Mouse (Mus musculus) kidney, adult 2 months (tissue): Measurements from ENCODE around the gene Nip7. TPM values are rescaled to one million over a fixed set of nuclear protein-coding genes. Genes with fewer than 3 reads are reported as not detected.

Experiments
- DNase-seq: peaks from one replicate; pipeline ENCODE4 v3.0.0; 2021
- H3K27ac ChIP-seq: fragments of 200-500 bp; 2 replicates; pipeline ENCODE4 v1.5.1; 2012; ENCODE audit warnings: low read depth, low read length, control low read depth, inconsistent platforms; ENCODE audit not compliant: insufficient read depth
- H3K27me3 ChIP-seq: fragments of 200-500 bp; replicated peaks from 2 replicates; pipeline ENCODE4 v1.6.1; 2012; ENCODE audit warnings: mild to moderate bottlenecking, moderate library complexity, low read length, inconsistent platforms; ENCODE audit not compliant: control insufficient read depth, insufficient read depth
- H3K36me3 ChIP-seq: fragments of 200-500 bp; 2 replicates; pipeline ENCODE4 v1.6.1; 2012; ENCODE audit warnings: mild to moderate bottlenecking, moderate library complexity, low read length, inconsistent platforms; ENCODE audit not compliant: control insufficient read depth, insufficient read depth
- H3K4me1 ChIP-seq: fragments of 200-500 bp; 2 replicates; pipeline ENCODE4 v1.6.1; 2011; ENCODE audit warnings: low read length; ENCODE audit not compliant: control insufficient read depth, insufficient read depth
- H3K4me3 ChIP-seq: fragments of 200-500 bp; 2 replicates; pipeline ENCODE4 v1.5.1; 2011; ENCODE audit warnings: mild to moderate bottlenecking, low read depth, low read length, control low read depth; ENCODE audit not compliant: insufficient read depth
- CTCF ChIP-seq: fragments of 200-500 bp; conservative IDR thresholded peaks from 2 replicates; pipeline ENCODE4 v1.5.1; 2011; ENCODE audit warnings: low read depth, mild to moderate bottlenecking, control low read depth, low read length, moderate library complexity, mixed read lengths; ENCODE audit not compliant: insufficient read depth, insufficient read length
- POLR2A ChIP-seq: fragments of 200-500 bp; IDR thresholded peaks from one replicate; pipeline ENCODE4 v1.6.1; 2011; ENCODE audit warnings: low read depth, low read length, control low read depth
- WGBS: fragments of 180-500 bp; shearing (Covaris S2); methylation state at CpG from one replicate; pipeline ENCODE4 v1.1.7; 2018; 5-methylcytosine and 5-hydroxymethylcytosine counted together
- polyA plus RNA-seq: library from polyadenylated mRNA; depleted of rRNA; stranded (reverse); fragments of >200 nt; gene quantifications from 2 replicates; pipeline ENCODE4 v1.2.3, GENCODE M21; 2012

The Nip7 gene
- polyA plus RNA-seq, 1 experiment = 54.3 TPM

- WGBS = 42% methylated on average over 17 of the region's 17 CpGs
- Histone ChIP-seq H3K27me3 (no peaks in the 10 kb centered on the region), H3K4me3 (no peak within 1 kb of the TSS), H3K36me3 (no peaks in the 10 kb centered on the region), H3K27ac (peak within 1 kb of the TSS; percentile 18), H3K4me1 (peaks cover 6% of the 10 kb centered on the region; the same call in 1 of the 2 replicates)
- DNase-seq = peak; percentile 93
- TF ChIP-seq POLR2A (no peak), CTCF (no peak)
These were observed 9.1 kb downstream of the Nip7 start, which contains the start of gene Tmed6 for GRCm38 (mm10) chr8:107065511-107066496. Gene Tmed6 (minus strand): TSS chr8:107065644.

GRCm38 (mm10) chr8:107073706-107074105, 17.0 kb downstream of the Nip7 start:
- Histone ChIP-seq H3K36me3 (peaks cover 2% of the 10 kb centered on the region; the same call in 1 of the 2 replicates), H3K4me1 (no peaks in the 10 kb centered on the region), H3K4me3 (no peak overlapping the region), H3K27ac (no peak overlapping the region), H3K27me3 (no peaks in the 10 kb centered on the region)
- TF ChIP-seq POLR2A (no peak), CTCF (no peak)
- 81% methylated on average over 4 of the region's 4 CpGs for WGBS
- DNase-seq = no peak

- Histone ChIP-seq H3K27ac (no peak overlapping the region), H3K27me3 (no peaks in the 10 kb centered on the region), H3K4me1 (no peaks in the 10 kb centered on the region), H3K4me3 (no peak overlapping the region), H3K36me3 (peaks cover 2% of the 10 kb centered on the region; the same call in 1 of the 2 replicates)
- no peak for TF ChIP-seq POLR2A
- no peak for TF ChIP-seq CTCF
- no peak for DNase-seq
- WGBS = 84% methylated on average over 1 of the region's 1 CpGs
These were observed 17.5 kb downstream of the Nip7 start for GRCm38 (mm10) chr8:107074128-107074527.

- Histone ChIP-seq H3K36me3 (peaks cover 4% of the 10 kb centered on the region), H3K27ac (no peak overlapping the region), H3K4me3 (no peak overlapping the region), H3K4me1 (no peaks in the 10 kb centered on the region), H3K27me3 (no peaks in the 10 kb centered on the region)
- 87% methylated on average over 7 of the region's 7 CpGs for WGBS
- no peak for DNase-seq
- TF ChIP-seq CTCF (no peak), POLR2A (no peak)
These were observed 19.7 kb downstream of the Nip7 start for GRCm38 (mm10) chr8:107076239-107076888.

- Histone ChIP-seq H3K27ac (no peak overlapping the region), H3K4me1 (no peaks in the 10 kb centered on the region), H3K27me3 (no peaks in the 10 kb centered on the region), H3K4me3 (no peak overlapping the region), H3K36me3 (peaks cover 2% of the 10 kb centered on the region)
- no peak for DNase-seq
- 98% methylated on average over 17 of the region's 17 CpGs for WGBS
- TF ChIP-seq POLR2A (no peak), CTCF (peak; percentile 32; the same call in 1 of the 2 replicates)
These were observed 28.7 kb downstream of the Nip7 start for GRCm38 (mm10) chr8:107085358-107085757.

- Histone ChIP-seq H3K27ac (no peak overlapping the region), H3K36me3 (no peaks in the 10 kb centered on the region; the same call in none of the 2 replicates), H3K4me3 (no peak overlapping the region), H3K4me1 (no peaks in the 10 kb centered on the region), H3K27me3 (no peaks in the 10 kb centered on the region)
- no peak for DNase-seq
- TF ChIP-seq CTCF (no peak), POLR2A (no peak)
- over 99% methylated on average over 5 of the region's 5 CpGs for WGBS
These were observed 29.3 kb downstream of the Nip7 start for GRCm38 (mm10) chr8:107086018-107086417.
